Mouse (Mus musculus) lung, postnatal 36 days (tissue): ENCODE data around the gene Dusp1.

ENCODE experiments used
- DNase-seq: peaks from one replicate; pipeline ENCODE4 v3.0.0; 2022; ENCODE audit warnings: mixed read lengths

Gene Dusp1

DNA sequence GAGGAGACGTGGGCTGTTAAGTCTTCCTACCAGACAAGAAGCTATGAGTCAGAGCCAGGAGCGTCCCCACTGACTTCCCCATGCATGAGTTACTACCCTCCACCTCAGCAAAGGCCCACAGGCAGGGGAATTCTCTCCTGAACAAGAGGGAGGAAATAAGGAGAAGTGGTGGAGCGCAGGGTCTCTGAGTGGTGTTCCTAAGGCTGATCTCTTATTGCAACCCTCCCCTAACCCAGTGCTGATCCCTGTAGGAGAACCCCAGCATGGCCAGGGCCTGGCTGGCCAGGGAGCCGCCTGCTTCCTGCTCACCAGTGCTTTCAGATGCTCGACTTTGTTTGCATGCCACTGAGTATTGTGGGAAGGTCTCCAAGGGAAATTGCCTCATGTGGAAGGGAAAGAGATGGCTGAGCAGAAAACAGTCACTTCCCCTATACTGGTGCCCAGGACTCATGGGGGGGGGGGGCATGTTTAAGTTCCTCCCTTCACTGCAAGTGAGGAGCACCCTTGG is 64.5 kb downstream of the Dusp1 start:
- DNase-seq: peak; percentile 90

DNA sequence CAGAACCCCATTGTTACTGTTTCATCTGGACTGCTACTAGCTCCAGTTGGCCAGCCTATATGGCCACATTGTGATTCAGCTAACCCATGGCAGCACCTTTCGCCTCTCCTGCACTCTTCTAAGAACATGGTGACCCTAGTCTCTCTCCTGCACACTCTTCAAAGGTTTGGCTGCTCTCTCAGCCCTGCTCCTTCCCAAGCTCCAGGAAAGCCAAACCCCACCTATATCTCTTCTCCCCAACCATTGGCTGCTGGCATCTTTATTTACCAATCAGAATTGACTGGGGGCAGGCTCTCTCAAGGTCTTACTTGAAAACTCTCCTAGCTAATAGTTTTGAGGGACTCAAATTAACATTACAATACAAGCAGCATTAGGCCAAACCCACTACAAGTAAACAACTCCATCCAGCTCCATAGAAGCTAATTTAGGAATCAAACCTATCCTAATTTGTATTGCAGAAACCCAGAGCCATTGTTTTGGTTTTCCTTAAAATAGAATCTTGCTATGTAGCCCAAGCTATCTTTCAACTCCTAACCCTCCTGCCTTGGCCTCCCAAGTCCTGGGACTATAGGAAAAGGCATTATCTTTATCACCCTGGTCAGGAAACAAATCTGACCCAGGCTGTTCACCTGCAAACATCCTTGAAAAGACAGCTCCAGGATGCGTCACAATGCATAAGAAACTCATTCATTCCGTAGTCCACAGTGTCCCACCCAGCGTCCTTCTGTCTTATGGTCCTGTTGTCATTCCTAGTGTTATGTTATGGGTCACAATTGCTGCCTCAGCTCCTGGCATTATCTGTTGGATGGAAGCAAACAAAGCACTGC is 67.1 kb downstream of the Dusp1 start:
- DNase-seq: no peak

DNA sequence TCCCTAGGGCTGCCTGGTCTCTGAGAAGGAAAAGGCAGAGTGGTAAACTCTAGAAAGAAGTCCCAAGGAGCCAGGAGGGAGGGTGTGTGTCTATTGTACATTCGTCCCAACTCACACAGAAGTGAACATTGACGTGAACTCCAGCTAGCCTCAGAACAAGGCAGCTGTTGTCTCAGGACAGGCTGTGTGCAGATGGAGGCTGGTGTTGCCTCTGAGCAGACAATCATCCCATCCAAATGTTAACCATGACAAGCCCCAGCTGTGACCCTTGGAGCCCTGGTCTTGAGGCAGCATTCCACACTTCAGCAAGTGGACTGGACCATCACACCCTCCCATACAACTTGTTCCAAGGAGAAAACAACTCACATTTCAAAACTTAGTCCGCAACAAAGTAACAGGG is 69.7 kb downstream of the Dusp1 start:
- peak; percentile 80 for DNase-seq

DNA sequence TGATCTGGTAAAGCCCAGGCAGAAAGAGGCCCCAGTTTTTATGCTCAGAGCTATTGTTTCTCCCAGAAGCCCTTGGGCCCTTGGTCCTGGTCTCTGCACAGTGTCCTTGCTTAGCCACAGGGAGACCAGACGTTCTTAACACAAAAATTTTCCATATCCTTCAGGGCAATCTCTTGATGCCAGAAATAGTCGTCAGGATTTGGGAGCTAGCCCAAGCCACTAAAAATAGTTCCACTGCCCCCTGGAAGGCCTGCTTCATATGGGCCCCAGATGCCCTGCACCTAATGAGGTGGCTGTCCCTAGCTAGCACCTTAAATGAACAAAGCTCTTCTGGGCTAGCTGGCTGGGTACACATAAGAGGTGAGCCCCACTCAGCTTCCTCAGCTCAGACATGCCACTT is 71.0 kb downstream of the Dusp1 start:
- DNase-seq: peak; percentile 50

DNA sequence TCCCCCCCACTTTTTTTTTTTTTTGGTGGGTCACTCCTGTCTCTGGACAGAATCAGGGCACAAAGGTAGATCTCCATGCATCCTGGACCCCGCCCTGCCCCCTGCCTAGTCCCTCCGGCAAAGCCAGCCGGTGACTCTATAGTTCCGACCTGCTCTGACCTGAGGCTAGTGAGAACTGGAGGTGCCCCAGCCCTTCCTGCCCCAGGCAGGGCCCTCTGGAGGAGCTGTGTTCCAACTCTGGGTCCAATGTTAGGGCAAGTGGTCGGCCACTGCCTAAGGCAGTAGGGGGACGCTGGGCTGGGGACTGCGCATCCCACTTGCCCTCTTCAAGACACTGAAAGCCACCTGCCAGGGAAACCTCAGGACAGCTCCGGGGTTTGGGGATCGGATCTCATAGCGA is 71.9 kb downstream of the Dusp1 start:
- no peak for DNase-seq

DNA sequence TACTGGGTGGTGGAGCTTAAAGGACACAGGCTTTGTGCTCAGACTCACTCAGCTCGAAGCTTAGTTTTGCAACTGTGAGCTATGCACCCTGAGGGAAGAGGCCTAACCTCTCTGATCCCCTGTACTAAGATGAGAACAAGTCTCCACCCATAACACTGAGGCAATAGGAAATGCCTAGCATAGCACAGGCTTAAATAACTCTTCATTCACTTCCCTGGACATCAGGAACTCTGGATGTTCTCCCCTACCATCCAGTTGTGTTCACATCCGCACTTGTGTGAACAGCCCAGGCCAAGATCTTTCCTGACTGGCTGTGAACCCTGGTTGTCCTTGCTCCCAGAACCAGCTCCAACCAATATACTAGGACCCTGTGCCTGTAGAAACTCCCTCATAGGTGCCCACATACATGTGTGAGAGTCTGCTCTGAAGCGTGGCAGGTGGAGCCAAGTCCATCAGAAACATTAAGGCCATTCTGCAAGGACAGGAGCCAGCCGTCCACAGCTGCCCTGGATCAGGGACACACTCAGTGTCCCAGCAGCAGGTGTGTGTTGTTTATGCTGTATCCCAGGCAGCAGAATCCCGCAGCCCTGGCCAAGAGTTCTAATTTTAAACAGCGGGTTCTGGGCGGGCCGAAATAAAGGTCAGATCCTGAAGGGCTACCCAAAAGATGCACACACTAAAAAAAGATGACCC is 73.1 kb downstream of the Dusp1 start:
- peak; percentile 77 for DNase-seq

DNA sequence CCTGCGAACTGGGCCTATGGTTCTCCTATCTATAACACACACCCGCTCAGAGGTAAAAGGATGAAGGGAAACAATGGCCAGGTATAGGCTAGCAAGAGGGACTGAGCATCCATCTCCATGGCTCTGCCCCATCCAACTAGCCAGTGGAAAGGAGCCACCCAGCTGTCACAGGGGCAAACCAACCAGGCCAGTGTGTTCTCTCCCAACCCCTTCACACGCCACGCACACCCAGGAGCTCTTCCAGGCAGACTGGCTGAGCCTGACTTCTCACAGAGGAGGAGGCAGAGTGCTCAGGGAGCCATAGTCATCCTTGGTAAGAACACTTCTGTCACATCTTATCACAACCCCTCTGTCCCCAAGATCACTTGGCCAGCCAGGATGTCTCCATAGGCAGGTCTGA is 74.0 kb downstream of the Dusp1 start:
- no peak for DNase-seq

DNA sequence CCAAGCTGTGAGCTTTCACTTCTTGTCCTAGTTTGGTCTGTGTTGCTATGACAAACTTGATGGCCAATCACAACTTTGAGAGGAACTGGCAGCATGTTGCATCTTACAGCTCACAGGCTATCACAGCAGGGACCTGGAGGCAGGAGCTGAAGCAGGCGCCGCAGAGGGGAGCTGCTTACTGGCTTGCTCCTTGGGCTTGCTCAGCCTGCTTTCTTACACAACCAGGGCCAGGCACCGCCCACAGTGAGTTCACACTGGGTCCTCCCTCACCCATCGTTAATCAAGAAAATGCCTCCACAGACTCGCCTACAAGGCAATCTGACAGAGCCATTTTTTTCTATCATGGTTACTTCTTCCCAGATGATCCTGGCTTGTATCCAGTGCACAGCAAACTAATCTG is 74.7 kb downstream of the Dusp1 start:
- peak; percentile 65 for DNase-seq

DNA sequence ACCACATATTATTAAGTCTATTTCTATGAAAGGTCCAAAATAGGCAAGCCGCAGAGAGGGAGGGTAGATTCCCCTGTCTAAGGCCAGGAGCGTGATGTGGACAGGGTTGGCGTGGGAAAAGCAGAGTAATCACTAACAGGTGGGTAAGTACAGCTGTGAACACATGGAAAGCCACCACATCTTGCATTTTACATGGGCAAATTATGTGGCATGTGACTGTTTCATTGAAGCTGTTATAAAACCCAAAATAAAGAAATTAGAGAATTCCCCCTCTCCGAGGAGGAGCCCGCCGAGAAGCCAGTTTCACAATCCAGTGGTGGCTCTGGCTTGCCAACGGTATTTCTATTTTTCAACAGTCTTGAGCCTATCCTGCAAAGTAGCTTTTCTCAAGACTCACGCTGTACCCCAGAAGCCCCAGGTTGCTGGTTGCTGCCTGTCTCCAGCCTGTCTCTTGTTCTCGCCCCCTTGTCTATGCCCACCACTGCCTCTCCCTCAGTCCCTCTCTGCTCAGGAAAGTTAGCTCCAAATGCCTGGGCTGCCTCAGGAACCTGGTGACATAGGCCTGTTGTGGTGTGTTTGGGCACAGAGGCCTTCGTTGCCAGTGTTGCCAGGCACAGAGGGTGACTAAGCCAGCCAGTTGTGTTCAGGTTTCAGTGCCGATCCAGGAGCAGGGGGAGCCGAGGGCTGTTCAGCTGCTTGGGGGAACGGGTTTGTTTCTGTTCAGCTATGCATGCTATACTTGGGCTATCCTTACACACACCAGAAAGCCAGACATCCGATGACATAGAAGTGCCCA is 77.1 kb downstream of the Dusp1 start:
- no peak for DNase-seq

DNA sequence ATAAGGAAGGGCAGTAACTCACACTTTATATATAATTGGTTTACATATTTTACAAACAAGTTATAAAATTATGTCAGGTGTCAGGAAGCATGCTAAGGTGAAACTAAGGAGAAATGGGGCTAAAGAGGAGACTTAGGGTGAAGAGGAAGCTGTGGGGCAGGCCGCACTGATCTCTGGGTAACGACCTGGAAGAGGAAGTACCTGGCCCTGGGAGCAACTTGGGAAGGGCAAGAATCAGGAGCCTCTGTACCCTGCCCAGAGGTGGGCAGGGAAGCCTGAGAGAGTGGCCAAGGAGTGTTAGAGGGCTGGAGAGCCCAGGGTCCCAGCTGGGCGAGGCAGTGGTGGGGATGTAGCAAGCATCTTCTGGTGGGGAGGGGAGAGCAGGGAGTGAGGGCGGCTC is 81.0 kb downstream of the Dusp1 start:
- DNase-seq: no peak

DNA sequence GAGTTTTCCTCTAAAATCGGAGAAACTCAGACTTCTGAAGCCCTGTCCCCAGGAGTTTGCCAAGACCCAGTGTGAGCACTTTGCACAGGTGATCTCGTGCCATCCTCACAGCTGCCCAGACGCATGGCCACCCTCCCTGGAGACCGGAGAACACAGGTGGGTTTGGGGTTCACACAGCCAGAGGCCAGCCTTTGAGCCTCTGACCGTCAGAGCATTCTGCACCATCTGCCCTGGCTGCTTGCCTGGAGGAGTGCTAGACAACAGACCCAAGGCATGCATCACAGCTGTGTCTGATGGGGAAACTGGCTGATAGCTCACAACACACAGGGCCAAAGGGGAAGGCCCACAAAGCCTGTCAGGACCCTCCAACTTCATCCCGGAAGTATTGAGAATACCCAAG is 82.3 kb downstream of the Dusp1 start:
- DNase-seq: peak; percentile 64

DNA sequence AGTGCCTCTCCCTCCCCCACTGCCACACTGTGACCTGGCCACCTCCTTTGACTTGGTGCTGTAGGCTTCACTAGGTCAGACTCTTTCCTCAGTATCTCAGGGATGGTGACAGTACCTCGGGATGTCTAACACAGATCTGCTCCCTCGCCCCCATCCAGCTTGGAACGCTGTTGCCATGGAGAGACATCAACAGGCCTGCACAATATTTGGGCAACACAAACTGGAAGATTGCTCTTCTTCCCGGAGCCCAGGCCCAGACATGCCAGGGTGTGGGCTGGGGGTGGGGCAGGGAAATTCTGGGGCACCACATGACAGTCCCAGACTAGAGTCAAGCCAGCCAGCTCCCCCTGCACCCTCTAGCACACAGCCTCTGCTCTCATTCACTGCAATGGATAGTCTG is 83.3 kb downstream of the Dusp1 start:
- DNase-seq: peak; percentile 42

DNA sequence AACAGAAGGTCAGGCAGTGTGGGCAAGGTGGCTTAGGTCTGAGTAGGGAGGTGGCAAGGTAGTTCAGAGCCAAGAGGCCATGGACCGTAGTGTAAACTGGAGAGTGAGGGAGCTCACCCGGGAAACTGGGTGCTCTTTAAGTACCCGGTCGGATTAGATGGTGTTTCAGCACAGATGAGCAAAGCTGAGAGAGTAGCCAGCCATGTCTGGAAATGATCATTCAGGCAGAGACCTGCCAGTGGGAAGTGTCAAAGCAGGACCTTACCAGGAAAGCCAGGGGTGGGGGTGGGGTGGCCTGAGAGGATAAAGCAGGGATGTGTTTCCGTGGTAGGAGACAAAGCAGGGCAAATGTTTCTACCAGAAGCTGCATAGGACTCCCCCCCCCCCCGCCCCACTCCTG is 85.1 kb downstream of the Dusp1 start:
- no peak for DNase-seq

DNA sequence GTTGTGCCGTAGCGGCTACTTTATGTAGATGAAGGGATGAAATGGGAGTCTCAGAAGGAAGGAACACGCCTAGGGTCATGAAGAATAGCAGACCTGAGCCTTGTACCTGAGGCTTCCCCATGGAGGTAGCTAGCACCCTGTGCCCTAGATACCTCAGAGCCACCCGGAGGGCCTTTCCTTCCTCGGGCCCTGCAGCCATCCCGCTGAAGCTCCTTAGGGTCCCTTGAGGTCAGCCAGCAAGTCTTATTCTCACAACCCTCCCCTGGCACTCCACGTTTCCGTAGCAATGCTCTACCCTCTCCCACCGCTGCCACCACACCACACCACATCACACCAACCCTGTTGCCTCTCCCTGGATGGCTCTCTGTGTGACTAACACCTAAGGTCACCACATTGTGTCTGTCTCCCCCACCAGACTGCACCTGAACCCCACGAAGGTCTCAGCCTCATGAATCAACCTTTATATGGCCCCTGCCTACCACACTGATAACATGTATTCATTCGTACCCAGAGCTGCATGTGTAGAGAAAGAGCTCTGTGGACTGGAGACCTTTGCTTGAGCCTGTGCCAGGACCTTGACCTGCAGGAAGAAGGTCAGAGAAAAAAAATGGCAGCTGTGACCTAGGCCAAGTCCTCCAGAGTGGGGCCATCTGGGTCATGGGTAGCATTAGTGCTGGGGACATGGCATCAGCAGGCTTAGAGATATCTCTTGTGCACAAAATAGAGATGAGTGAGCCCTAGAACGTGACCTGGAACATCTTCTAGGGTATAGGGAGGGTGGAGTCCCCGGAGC is 93.6 kb downstream of the Dusp1 start:
- DNase-seq: no peak

DNA sequence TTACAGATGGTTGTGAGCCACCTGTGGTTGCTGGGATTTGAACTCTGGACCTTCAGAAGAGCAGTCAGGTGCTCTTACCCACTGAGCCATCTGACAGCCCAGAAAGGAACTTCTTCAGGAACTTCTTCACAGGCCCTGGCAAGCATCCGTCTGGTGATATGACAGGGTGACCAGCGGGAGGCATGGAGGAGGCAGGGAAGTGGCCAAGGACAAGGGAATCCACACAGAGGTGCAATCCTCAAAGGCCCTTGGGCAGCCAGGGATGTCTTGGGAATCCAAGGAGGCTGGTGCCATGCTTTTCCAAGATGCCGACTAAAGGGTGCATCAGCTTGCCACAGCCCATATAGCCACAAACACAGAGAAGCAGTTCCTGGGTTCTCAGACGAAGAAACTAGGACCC is 94.3 kb downstream of the Dusp1 start:
- no peak for DNase-seq

DNA sequence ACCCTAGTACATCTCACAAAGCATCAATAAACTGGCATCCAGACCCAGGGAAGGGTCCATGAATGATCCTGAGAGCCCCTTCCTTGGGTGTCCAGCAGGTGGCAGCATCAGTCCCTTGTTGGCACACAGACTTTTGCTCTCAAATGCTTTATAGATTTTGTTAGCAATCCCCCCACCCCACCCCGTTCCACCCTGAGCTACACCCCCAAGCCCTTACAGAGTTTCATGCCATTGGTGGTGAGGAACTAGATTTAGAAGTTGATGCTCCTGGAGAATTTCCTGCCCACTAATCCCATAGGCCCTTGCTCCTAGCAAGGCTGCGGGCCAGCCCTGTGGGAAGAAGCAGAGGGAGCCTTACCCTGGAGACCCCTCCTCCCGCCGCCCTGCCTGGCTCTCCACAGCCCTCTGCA is 95.2 kb downstream of the Dusp1 start:
- peak; percentile 94 for DNase-seq

DNA sequence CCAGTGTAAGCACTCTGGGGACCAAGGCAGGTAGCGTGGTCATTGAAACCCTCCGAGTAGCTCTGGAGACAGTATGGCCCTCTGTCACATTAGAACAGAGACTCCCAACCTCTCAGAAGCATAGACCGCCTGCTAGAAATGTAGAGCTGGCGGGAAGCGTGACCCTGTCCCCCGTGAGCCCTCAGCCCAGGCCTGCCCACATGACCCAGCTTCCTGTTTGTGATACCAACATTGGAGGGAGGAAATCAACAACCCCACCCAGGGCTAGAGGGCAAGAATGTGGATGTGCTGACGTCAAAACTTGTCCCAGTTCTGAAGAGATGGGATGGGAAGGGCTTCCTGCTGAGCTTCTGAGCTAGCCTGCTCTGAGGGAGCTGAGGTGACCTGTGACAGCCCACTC is 97.0 kb downstream of the Dusp1 start:
- peak; percentile 93 for DNase-seq

DNA sequence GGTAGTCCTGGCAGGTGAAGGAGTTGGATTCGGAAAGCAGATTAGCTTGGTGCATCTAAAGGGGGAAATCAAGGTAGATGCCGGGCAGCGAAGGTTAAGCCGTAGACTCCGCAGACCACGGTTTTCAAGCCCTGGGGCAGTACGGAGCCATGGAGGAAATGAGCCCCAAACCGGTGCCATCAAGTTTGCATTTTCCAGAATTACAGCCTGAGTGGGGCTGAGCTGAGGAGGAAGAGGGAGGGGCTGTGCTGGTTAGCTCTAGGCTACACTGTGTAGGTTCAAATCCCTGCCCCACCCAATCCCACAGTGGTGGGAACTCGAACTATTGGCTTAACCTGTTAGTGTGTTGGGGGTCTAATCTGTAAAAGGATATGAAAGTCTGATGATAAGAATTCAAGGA is 97.4 kb downstream of the Dusp1 start:
- peak; percentile 40 for DNase-seq

DNA sequence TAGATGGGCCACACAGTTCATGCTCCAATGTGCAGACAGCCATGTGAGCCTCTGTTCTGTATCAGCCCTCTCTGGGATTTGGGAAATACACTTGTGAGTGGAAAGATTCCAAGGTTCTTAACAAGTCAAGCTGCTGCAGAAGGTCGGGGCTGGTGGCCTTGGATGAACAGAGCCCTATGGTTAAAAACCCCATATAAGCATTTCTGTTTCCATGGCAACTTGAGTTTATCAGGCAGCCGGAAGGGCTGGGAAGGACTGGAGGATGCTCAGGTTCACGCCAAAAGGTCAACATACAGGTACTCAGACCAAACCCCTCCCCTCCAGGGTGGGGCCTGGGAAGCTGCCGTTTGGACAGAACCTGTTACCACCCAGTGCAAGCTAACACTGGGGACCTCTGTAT is 97.9 kb downstream of the Dusp1 start:
- DNase-seq: no peak

DNA sequence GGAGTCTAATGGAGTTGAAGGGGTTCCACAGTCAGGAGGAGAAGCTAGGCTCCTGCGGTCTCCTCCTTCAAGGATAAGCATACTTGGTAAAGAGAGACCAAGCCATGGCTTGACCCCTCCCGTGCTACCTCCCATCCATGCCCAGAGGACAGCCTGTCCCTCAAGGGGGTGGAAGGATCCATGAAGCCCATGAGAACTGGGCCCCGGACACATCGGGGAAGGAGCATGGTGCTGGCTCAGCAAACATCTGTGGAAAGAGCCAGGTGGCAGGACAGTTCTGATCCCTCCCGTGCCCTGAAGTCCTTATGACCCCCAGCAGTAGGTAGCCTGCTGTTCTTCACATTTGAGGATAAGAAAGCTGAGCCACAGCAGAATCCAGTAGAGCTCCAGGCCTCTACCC is 98.5 kb downstream of the Dusp1 start:
- DNase-seq: no peak

DNA sequence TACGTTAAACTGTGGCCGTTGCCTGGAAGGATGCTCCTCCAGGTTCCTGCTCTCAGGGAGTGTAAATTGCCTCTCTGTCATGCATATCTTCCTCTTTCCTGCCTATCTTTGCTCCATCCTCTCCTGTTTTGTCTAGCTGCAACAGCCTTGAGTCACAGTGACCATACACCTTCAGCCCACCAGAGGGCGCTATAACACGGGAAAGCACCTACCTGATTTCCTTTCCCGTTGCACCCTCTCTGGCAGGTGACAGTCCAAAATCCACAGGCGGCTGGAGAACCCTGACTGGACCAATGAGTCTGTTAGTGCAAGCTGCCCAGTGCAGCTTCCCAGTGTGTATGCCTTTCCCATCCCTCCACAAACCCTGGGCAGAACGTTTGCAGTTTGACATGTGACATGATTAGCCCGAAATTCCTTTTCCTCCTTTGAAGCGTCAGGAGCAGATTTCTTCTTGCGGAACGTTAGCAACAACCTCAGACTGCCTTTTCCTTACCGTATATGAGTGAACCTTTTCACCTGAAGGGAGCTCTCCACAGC is 99.2 kb downstream of the Dusp1 start:
- DNase-seq: peak; percentile 89

DNA sequence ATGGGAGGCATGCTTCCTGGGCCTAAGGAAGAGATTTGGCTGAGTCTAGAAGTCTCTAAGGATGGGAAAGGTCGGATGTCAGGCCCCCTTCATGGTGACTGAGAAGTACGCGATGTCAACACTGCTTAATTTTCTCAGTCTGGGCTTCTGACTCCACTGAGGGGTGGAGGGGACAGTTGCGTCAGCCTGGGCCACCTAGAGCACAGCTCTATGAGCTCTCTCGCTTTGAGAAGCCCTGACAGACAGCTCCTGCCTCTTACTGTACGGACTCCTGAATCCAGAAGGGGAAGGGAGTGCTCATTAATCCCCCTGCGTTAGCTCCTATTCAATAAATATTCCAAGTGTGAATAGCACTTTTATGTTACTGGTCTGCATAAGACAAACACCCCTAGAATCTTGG is 103.9 kb downstream of the Dusp1 start:
- no peak for DNase-seq
